8 mouse cellular contexts compared by ENCODE assay signal in the genomic region with DNA sequence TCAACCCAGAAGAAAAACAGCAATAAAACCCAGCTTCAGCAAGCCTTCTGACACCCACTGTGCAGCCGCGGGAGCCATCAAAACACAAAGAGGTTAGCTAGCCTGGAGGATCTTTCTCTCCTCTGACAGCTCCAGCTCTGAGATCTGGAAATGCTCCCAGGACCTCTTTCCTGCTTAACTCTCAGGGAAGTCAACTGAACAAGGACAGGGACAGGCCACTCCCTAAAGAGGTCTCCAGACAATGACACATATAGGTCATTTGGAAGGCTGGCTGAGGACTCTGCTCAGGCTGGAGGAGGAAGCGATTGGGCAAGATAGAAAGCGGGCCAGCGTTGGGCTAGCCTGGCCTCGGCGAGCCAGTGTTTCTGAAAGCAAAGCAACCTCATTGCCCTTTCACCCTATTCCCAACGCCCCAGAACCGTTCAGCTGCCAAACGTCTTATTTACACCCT. TPM values are rescaled to one million over a fixed set of nuclear protein-coding genes. Genes with fewer than 3 reads are reported as not detected.
A peak's percentile ranks its signal among the peaks of the same experiment; 100 is the strongest.
DNase-seq lines count a peak whose midpoint lies in the region; ATAC-seq and TF ChIP-seq lines count a peak whose summit lies in the region.

No protein-coding gene starts in this region.

- peak; percentile 25; the same call in 1 of the 2 replicates for ATAC-seq in hindbrain, embryonic 16.5 days
- ATAC-seq in liver, embryonic 15.5 days (ENCODE audit: insufficient read depth), result peak; percentile 33
- 0 out of 2 replicates have a peak, but pooled peaks have one; percentile 14 for ATAC-seq in neural tube, embryonic 13.5 days (ENCODE audit: low read depth)
- ATAC-seq in inflammation-experienced regulatory T-cells, adult 6 months, result no peak

- H3K9ac ChIP-seq in hindbrain, embryonic 16.5 days (ENCODE audit: low read depth, low read length), result 0 out of 2 replicates have a peak overlapping the region, but pooled peaks have one; percentile 18
- H3K9ac ChIP-seq in liver, embryonic 15.5 days, result no peak overlapping the region
- H3K9ac ChIP-seq in neural tube, embryonic 13.5 days, result peak overlapping the region; percentile 60; the same call in 1 of the 2 replicates

- H3K4me3 ChIP-seq in cerebellum, adult 2 months (replicated peaks; ENCODE audit: insufficient read depth, low read depth, low read length), result no peak overlapping the region
- H3K4me3 ChIP-seq in hindbrain, embryonic 16.5 days (ENCODE audit: low read length), result no peak overlapping the region
- no peak overlapping the region for H3K4me3 ChIP-seq in liver, embryonic 15.5 days (replicated peaks)
- H3K4me3 ChIP-seq in neural tube, embryonic 13.5 days, result no peak overlapping the region

- H3K4me1 ChIP-seq in cerebellum, adult 2 months (ENCODE audit: control insufficient read depth, insufficient read depth, low read length), result peaks cover 4% of the 10 kb centered on the region
- peaks cover 6% of the 10 kb centered on the region for H3K4me1 ChIP-seq in hindbrain, embryonic 16.5 days (ENCODE audit: control insufficient read depth, insufficient read depth, low read depth, low read length)
- peaks cover 18% of the 10 kb centered on the region for H3K4me1 ChIP-seq in liver, embryonic 15.5 days (replicated peaks)
- peaks cover 11% of the 10 kb centered on the region for H3K4me1 ChIP-seq in neural tube, embryonic 13.5 days (replicated peaks)

- H3K27ac ChIP-seq in cerebellum, adult 2 months (ENCODE audit: insufficient read depth, low read length), result no peak overlapping the region
- H3K27ac ChIP-seq in hindbrain, embryonic 16.5 days (ENCODE audit: low read depth, low read length), result peak overlapping the region; percentile 57; the same call in 1 of the 2 replicates
- H3K27ac ChIP-seq in liver, embryonic 15.5 days (replicated peaks), result peak overlapping the region; percentile 51; the same call in 1 of the 2 replicates
- H3K27ac ChIP-seq in neural tube, embryonic 13.5 days (replicated peaks), result peak overlapping the region; percentile 19

- H3K36me3 ChIP-seq in hindbrain, embryonic 16.5 days (ENCODE audit: control insufficient read depth, insufficient read depth, low read length), result no peaks in the 10 kb centered on the region
- no peaks in the 10 kb centered on the region for H3K36me3 ChIP-seq in liver, embryonic 15.5 days (replicated peaks)
- no peaks in the 10 kb centered on the region for H3K36me3 ChIP-seq in neural tube, embryonic 13.5 days

- H3K27me3 ChIP-seq in cerebellum, adult 2 months (ENCODE audit: control insufficient read depth, insufficient read depth, low read length), result no peaks in the 10 kb centered on the region; the same call in 1 of the 2 replicates
- H3K27me3 ChIP-seq in hindbrain, embryonic 16.5 days (replicated peaks; ENCODE audit: control insufficient read depth, insufficient read depth, low read length), result no peaks in the 10 kb centered on the region
- no peaks in the 10 kb centered on the region for H3K27me3 ChIP-seq in liver, embryonic 15.5 days
- H3K27me3 ChIP-seq in neural tube, embryonic 13.5 days, result no peaks in the 10 kb centered on the region

- no peak for TF ChIP-seq POLR2A in cerebellum, adult 2 months (IDR thresholded peaks at IDR 0.05; ENCODE audit: borderline replicate concordance, insufficient read depth, low read length)

- no peak for TF ChIP-seq CTCF in cerebellum, adult 2 months (IDR thresholded peaks at IDR 0.05; ENCODE audit: borderline replicate concordance, insufficient read depth, low read depth, low read length)

- peak; percentile 15 to 22 for DNase-seq in cerebellum, adult 2 months
- no peak for DNase-seq in cerebellum, adult 11-12 months
- DNase-seq in gastrocnemius, postnatal 36 days, result peak; percentile 27 to 38
- no peak for DNase-seq in left cerebral cortex, adult 11 months (ENCODE audit: low spot score)

- H3K9me3 ChIP-seq in hindbrain, embryonic 16.5 days (ENCODE audit: control insufficient read depth, low read length), result no peaks in the 10 kb centered on the region
- H3K9me3 ChIP-seq in liver, embryonic 15.5 days (replicated peaks), result no peaks in the 10 kb centered on the region
- no peaks in the 10 kb centered on the region for H3K9me3 ChIP-seq in neural tube, embryonic 13.5 days

- intact Hi-C loops in gastrocnemius, postnatal 36 days (cut with DNase I), result loop anchor here (1.0 to 5.0 kb wide), 3 partner anchors 42 to 196 kb away; partner anchors contain the start of gene Cecr2

- H3K4me2 ChIP-seq in hindbrain, embryonic 16.5 days (ENCODE audit: low read length), result no peak overlapping the region; the same call in 1 of the 2 replicates
- H3K4me2 ChIP-seq in liver, embryonic 15.5 days, result peak overlapping the region; percentile 61; the same call in 1 of the 2 replicates
- no peak overlapping the region; the same call in 1 of the 2 replicates for H3K4me2 ChIP-seq in neural tube, embryonic 13.5 days

- 58% methylated on average over 10 of the region's 10 CpGs for WGBS in cerebellum, adult 2 months
- 35% methylated on average over 10 of the region's 10 CpGs for WGBS in hindbrain, embryonic 16.5 days
- 64% methylated on average over 10 of the region's 10 CpGs for WGBS in liver, embryonic 15.5 days (ENCODE audit: insufficient replicate concordance)
- WGBS in neural tube, embryonic 13.5 days, result 32% methylated on average over 10 of the region's 10 CpGs

RNA-seq across cellular contexts. Expression of gene Hdhd5, which starts 8.7 kb away (rescaled TPM):
- polyA plus RNA-seq in cerebellum, adult 2 months (2012; rRNA removed), result 45.4 and 45.7 TPM in 2 replicates
- 10 to 100 TPM; 23.5 to 27.8 TPM for total RNA-seq in gastrocnemius, postnatal 36 days (2021)
- 16.1 and 16.6 TPM in 2 replicates for polyA plus RNA-seq in hindbrain, embryonic 16.5 days (2015; fragmentation: Nextera tagmentation; extraction: Ambion mirVana)
- polyA plus RNA-seq in liver, embryonic 15.5 days (2015; fragmentation: Nextera tagmentation; extraction: Ambion mirVana), result 9.9 and 11.6 TPM in 2 replicates
- 15.1 and 15.8 TPM in 2 replicates for polyA plus RNA-seq in neural tube, embryonic 13.5 days (2015; fragmentation: Nextera tagmentation; extraction: Ambion mirVana)
- polyA plus RNA-seq in inflammation-experienced regulatory T-cells, adult 6 months (2017; shearing (Covaris generic)), result 10 to 100 TPM; 24.6 to 38.9 (median 33.1) TPM

RNA-seq across cellular contexts. Expression of gene Tmem121b, which starts 46.2 kb away (rescaled TPM):
- polyA plus RNA-seq in cerebellum, adult 2 months (2012; rRNA removed), result 3.7 and 3.8 TPM in 2 replicates
- not detected for total RNA-seq in gastrocnemius, postnatal 36 days (2021)
- polyA plus RNA-seq in hindbrain, embryonic 16.5 days (2015; fragmentation: Nextera tagmentation; extraction: Ambion mirVana), result 2.6 and 2.7 TPM in 2 replicates
- polyA plus RNA-seq in liver, embryonic 15.5 days (2015; fragmentation: Nextera tagmentation; extraction: Ambion mirVana), result not detected in 2 replicates
- polyA plus RNA-seq in neural tube, embryonic 13.5 days (2015; fragmentation: Nextera tagmentation; extraction: Ambion mirVana), result 2.2 and 2.5 TPM in 2 replicates
- under 1 TPM in 2 of 3 experiments, not detected in 1; 0.41 to 0.56 TPM for polyA plus RNA-seq in inflammation-experienced regulatory T-cells, adult 6 months (2017; shearing (Covaris generic))

Comparison
In these comparisons a context has a peak if more than half of its experiments do, and no peak if none do; other contexts are left out.
1. DNase-seq: peak in cerebellum, adult 2 months (2 of 2) and gastrocnemius, postnatal 36 days (2 of 2); none in cerebellum, adult 11-12 months (single experiment) and left cerebral cortex, adult 11 months (single experiment).